Mouse (Mus musculus) hematopoietic stem cell, adult 5-6 weeks (primary cell): ENCODE data around the gene Igfbp5. TPM values are rescaled to one million over a fixed set of nuclear protein-coding genes. Genes with fewer than 3 reads are reported as not detected.

Experiments
- ATAC-seq, 2 experiments: fragments of 125-278 bp in 1 of 2; replicated peaks in 1 of 2; 2 replicates each; pipeline ENCODE4 v1.8.0; 2016 to 2017; ENCODE audit warnings: inconsistent platforms in 2 of 2, mild to moderate bottlenecking in 2 of 2, moderate number of reproducible peaks in 2 of 2, low read depth in 1 of 2, moderate TSS enrichment in 1 of 2; ENCODE audit not compliant: low FRiP score in 2 of 2, poor library complexity in 2 of 2, severe bottlenecking in 2 of 2, insufficient read depth in 1 of 2, low TSS enrichment in 1 of 2
- total RNA-seq: library from RNA; stranded (forward); fragments of 172-1452, 232-1000 nt; gene quantifications from 2 replicates; pipeline ENCODE4 v1.2.3, GENCODE M21; 2017

Igfbp5 gene
- total RNA-seq, 1 experiment from 2014 or later = 0.30 TPM

GRCm38 (mm10) chr1:72870615-72871336, 3.9 kb downstream of the Igfbp5 start:
- ATAC-seq = peak; percentile 29 to 31; a peak in 2 of 4 replicates

GRCm38 (mm10) chr1:72869681-72870614, 4.7 kb downstream of the Igfbp5 start:
- ATAC-seq = peak; percentile 54 to 65

GRCm38 (mm10) chr1:72869275-72869674, 5.4 kb downstream of the Igfbp5 start:
- ATAC-seq = no peak

- ATAC-seq = peak; percentile 78 to 84
Measured at GRCm38 (mm10) chr1:72868429-72869215, 6.1 kb downstream of the Igfbp5 start.

GRCm38 (mm10) chr1:72867346-72867745, 7.3 kb downstream of the Igfbp5 start:
- ATAC-seq = no peak

GRCm38 (mm10) chr1:72866417-72866816, 8.3 kb downstream of the Igfbp5 start:
- ATAC-seq = no peak

GRCm38 (mm10) chr1:72865900-72866299, 8.8 kb downstream of the Igfbp5 start:
- ATAC-seq = 0 out of 4 replicates have a peak, but pooled peaks of 1 of the 2 experiments have one; percentile 16

- ATAC-seq = no peak
Measured at GRCm38 (mm10) chr1:72864272-72864671, 10.4 kb downstream of the Igfbp5 start.

GRCm38 (mm10) chr1:72863692-72864091, 11.0 kb downstream of the Igfbp5 start:
- ATAC-seq = no peak

- no peak for ATAC-seq
Measured at GRCm38 (mm10) chr1:72862248-72862647, 12.4 kb downstream of the Igfbp5 start.

GRCm38 (mm10) chr1:72861702-72862101, 13.0 kb downstream of the Igfbp5 start:
- no peak for ATAC-seq

- no peak for ATAC-seq
Measured at GRCm38 (mm10) chr1:72860502-72860901, 14.2 kb downstream of the Igfbp5 start.

GRCm38 (mm10) chr1:72859963-72860362, 14.7 kb downstream of the Igfbp5 start:
- ATAC-seq = no peak

GRCm38 (mm10) chr1:72858874-72859273, 15.8 kb downstream of the Igfbp5 start:
- no peak for ATAC-seq

- ATAC-seq = no peak
Measured at GRCm38 (mm10) chr1:72858286-72858685, 16.4 kb downstream of the Igfbp5 start.

GRCm38 (mm10) chr1:72857631-72858030, 17.1 kb downstream of the Igfbp5 start:
- no peak for ATAC-seq

- ATAC-seq = no peak
Measured at GRCm38 (mm10) chr1:72857142-72857541, 17.5 kb downstream of the Igfbp5 start.
